Mouse (Mus musculus): ENCODE measurements around the gene Parl.

Parl gene

GRCm38 (mm10) chr16:20301770-20302649 lies at the start of gene Parl:
Parl (minus strand) TSS chr16:20302387.
- peak; percentile 41 for DNase-seq (ENCODE audit: low spot score)

GRCm38 (mm10) chr16:20345464-20345863 lies 43.3 kb upstream of the Parl start:
- DNase-seq (ENCODE audit: low spot score), result no peak

- DNase-seq (ENCODE audit: low spot score), result no peak
Measured at GRCm38 (mm10) chr16:20338616-20339015, 36.4 kb upstream of the Parl start.

GRCm38 (mm10) chr16:20334918-20335317 lies 32.7 kb upstream of the Parl start:
- DNase-seq (ENCODE audit: low spot score), result no peak

GRCm38 (mm10) chr16:20328306-20328705 lies 26.1 kb upstream of the Parl start:
- no peak for DNase-seq (ENCODE audit: low spot score)

- no peak for DNase-seq (ENCODE audit: low spot score)
Measured at GRCm38 (mm10) chr16:20325286-20325685, 23.1 kb upstream of the Parl start, which contains the start of gene Cyp2ab1. Cyp2ab1 (minus strand) TSS chr16:20325404.

GRCm38 (mm10) chr16:20323907-20324306 lies 21.7 kb upstream of the Parl start:
- no peak for DNase-seq (ENCODE audit: low spot score)

GRCm38 (mm10) chr16:20322274-20322673 lies 20.1 kb upstream of the Parl start:
- no peak for DNase-seq (ENCODE audit: low spot score)

GRCm38 (mm10) chr16:20316770-20317169 lies 14.6 kb upstream of the Parl start:
- no peak for DNase-seq (ENCODE audit: low spot score)

GRCm38 (mm10) chr16:20315266-20315665 lies 13.1 kb upstream of the Parl start:
- no peak for DNase-seq (ENCODE audit: low spot score)

GRCm38 (mm10) chr16:20312272-20312671 lies 10.1 kb upstream of the Parl start:
- no peak for DNase-seq (ENCODE audit: low spot score)

GRCm38 (mm10) chr16:20300076-20300475 lies 2.1 kb downstream of the Parl start:
- no peak for DNase-seq (ENCODE audit: low spot score)

GRCm38 (mm10) chr16:20280238-20280637 lies 21.9 kb downstream of the Parl start:
- DNase-seq (ENCODE audit: low spot score), result no peak

GRCm38 (mm10) chr16:20279395-20279794 lies 22.8 kb downstream of the Parl start:
- no peak for DNase-seq (ENCODE audit: low spot score)

GRCm38 (mm10) chr16:20272994-20273393 lies 29.2 kb downstream of the Parl start:
- DNase-seq (ENCODE audit: low spot score), result no peak

GRCm38 (mm10) chr16:20271339-20271738 lies 30.8 kb downstream of the Parl start:
- DNase-seq (ENCODE audit: low spot score), result no peak

GRCm38 (mm10) chr16:20265089-20265488 lies 37.1 kb downstream of the Parl start:
- DNase-seq (ENCODE audit: low spot score), result no peak

GRCm38 (mm10) chr16:20257926-20258325 lies 44.3 kb downstream of the Parl start:
- DNase-seq (ENCODE audit: low spot score), result no peak

GRCm38 (mm10) chr16:20248442-20249174 lies 53.6 kb downstream of the Parl start:
- no peak for DNase-seq (ENCODE audit: low spot score)

- no peak for DNase-seq (ENCODE audit: low spot score)
Measured at GRCm38 (mm10) chr16:20247103-20247502, 55.1 kb downstream of the Parl start.

- DNase-seq (ENCODE audit: low spot score), result no peak
Measured at GRCm38 (mm10) chr16:20240468-20241414, 61.4 kb downstream of the Parl start, which contains the start of gene Map6d1. Map6d1 (minus strand) TSS chr16:20241358.

- no peak for DNase-seq (ENCODE audit: low spot score)
Measured at GRCm38 (mm10) chr16:20238646-20239045, 63.5 kb downstream of the Parl start.
